Mouse (Mus musculus): ENCODE data around the gene Ace3. TPM values are rescaled to one million over a fixed set of nuclear protein-coding genes. Genes with fewer than 3 reads are reported as not detected.

Ace3 gene
- polyA plus RNA-seq, 1 experiment, result not detected

DNA sequence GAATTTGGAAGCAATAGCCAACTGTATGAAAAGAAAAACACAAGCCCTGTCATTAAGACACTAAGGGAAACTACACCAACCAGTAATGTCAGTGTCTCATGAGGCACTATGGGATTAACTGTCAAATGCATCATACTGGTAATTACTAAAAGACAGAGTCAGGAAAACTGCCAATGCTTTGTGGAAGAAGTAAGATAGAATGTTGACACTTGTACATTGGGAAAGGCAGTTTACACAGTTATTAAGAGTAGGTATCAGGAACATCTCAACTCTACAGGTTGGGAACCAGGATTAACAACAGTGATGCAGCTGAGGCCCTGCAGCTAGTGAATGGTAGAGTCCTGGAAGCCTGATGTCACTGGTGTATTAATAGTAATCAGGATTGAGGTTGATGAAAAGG, 49.9 kb downstream of the Ace3 start:
- Histone ChIP-seq H3K27me3 (ENCODE audit: control insufficient read depth, insufficient read depth, low read length) (no peaks in the 10 kb centered on the region), H3K4me3 (ENCODE audit: control insufficient read depth, insufficient read depth, low read length) (no peak overlapping the region), H3K27ac (ENCODE audit: control insufficient read depth, insufficient read depth, low read length) (no peak overlapping the region), H3K4me1 (replicated peaks; ENCODE audit: control insufficient read depth, insufficient read depth, low read length) (no peaks in the 10 kb centered on the region), H3K36me3 (ENCODE audit: control insufficient read depth, insufficient read depth, low read length) (peaks cover 22% of the 10 kb centered on the region)
- no peak for TF ChIP-seq POLR2A (IDR thresholded peaks at IDR 0.05; ENCODE audit: control insufficient read depth, extremely low read depth, insufficient read depth, low read length, poor library complexity)
- no peak for TF ChIP-seq CTCF (IDR thresholded peaks at IDR 0.05; ENCODE audit: borderline replicate concordance, control insufficient read depth, extremely low read depth, insufficient read depth, low read length, poor library complexity)
- no peak for DNase-seq

DNA sequence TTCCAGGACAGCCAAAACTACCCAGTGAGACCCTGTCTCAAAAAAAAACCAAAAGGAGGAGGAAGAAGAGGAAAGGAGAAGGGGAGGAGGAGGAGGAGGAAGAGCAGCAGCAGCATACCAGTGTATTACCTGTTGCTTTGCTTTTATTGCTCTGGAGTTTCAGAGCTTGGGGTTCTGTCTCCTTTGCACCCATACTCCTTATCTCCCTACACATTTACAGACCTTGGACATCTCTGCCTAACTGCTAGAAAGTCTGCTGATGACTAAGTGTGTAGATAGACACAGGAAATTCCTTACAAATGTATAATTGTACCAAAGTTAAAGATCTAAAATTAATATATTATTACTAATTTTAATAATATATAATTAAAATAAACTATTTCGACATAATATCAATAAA, 50.8 kb downstream of the Ace3 start:
- Histone ChIP-seq H3K4me3 (ENCODE audit: control insufficient read depth, insufficient read depth, low read length) (no peak overlapping the region), H3K27ac (ENCODE audit: control insufficient read depth, insufficient read depth, low read length) (no peak overlapping the region), H3K27me3 (ENCODE audit: control insufficient read depth, insufficient read depth, low read length) (no peaks in the 10 kb centered on the region), H3K4me1 (replicated peaks; ENCODE audit: control insufficient read depth, insufficient read depth, low read length) (no peaks in the 10 kb centered on the region), H3K36me3 (ENCODE audit: control insufficient read depth, insufficient read depth, low read length) (peaks cover 26% of the 10 kb centered on the region)
- WGBS, result 100% methylated on average over 1 of the region's 1 CpGs
- TF ChIP-seq CTCF (IDR thresholded peaks at IDR 0.05; ENCODE audit: borderline replicate concordance, control insufficient read depth, extremely low read depth, insufficient read depth, low read length, poor library complexity) (no peak), POLR2A (IDR thresholded peaks at IDR 0.05; ENCODE audit: control insufficient read depth, extremely low read depth, insufficient read depth, low read length, poor library complexity) (no peak)
- DNase-seq, result no peak

DNA sequence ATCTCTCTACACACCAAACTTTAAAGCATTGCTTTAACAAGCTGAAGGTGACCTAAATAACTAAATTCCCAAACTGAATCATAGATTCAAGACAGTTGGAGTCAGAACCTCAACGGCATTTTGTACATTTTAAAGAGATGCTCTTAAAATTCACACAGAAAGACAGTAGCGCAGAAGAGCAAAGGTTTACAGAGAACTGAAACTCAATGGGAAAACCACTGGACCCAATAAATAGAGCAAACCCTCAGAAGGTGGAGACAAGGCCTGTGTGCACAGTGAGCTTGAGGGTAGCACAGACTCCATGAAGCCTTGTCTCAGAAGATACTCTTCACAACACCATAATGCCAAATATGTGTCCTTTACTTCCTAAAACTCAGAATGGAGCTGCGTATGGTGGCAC, 51.3 kb downstream of the Ace3 start:
- no peak for DNase-seq
- H3K4me3 ChIP-seq (ENCODE audit: control insufficient read depth, insufficient read depth, low read length), result no peak overlapping the region
- no peak overlapping the region for H3K27ac ChIP-seq (ENCODE audit: control insufficient read depth, insufficient read depth, low read length)
- 97% methylated on average over 3 of the region's 3 CpGs for WGBS
- H3K4me1 ChIP-seq (replicated peaks; ENCODE audit: control insufficient read depth, insufficient read depth, low read length), result no peaks in the 10 kb centered on the region
- peaks cover 30% of the 10 kb centered on the region for H3K36me3 ChIP-seq (ENCODE audit: control insufficient read depth, insufficient read depth, low read length)
- TF ChIP-seq POLR2A (IDR thresholded peaks at IDR 0.05; ENCODE audit: control insufficient read depth, extremely low read depth, insufficient read depth, low read length, poor library complexity) (no peak), CTCF (IDR thresholded peaks at IDR 0.05; ENCODE audit: borderline replicate concordance, control insufficient read depth, extremely low read depth, insufficient read depth, low read length, poor library complexity) (no peak)
- no peaks in the 10 kb centered on the region for H3K27me3 ChIP-seq (ENCODE audit: control insufficient read depth, insufficient read depth, low read length)

DNA sequence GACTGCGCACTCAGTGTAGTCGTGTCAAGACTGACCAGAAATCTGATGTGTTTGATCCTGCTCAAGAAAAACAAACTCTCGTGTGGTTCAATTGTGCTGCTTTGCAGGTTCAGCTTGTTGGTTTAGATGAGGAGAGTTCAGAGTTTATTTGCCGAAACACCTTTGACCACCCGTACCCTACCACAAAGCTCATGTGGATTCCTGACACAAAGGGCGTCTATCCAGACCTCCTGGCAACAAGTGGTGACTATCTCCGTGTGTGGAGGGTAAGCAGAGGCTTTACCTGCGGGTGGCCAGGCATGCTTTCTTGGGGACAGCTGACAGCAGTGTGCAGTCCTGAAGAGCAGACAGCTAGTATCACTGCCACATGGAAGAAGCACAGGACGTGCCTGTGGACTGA, 52.1 kb downstream of the Ace3 start:
- Histone ChIP-seq H3K4me1 (replicated peaks; ENCODE audit: control insufficient read depth, insufficient read depth, low read length) (no peaks in the 10 kb centered on the region), H3K27me3 (ENCODE audit: control insufficient read depth, insufficient read depth, low read length) (no peaks in the 10 kb centered on the region), H3K36me3 (ENCODE audit: control insufficient read depth, insufficient read depth, low read length) (peaks cover 37% of the 10 kb centered on the region), H3K4me3 (ENCODE audit: control insufficient read depth, insufficient read depth, low read length) (no peak overlapping the region), H3K27ac (ENCODE audit: control insufficient read depth, insufficient read depth, low read length) (no peak overlapping the region)
- TF ChIP-seq CTCF (IDR thresholded peaks at IDR 0.05; ENCODE audit: borderline replicate concordance, control insufficient read depth, extremely low read depth, insufficient read depth, low read length, poor library complexity), result no peak
- TF ChIP-seq POLR2A (IDR thresholded peaks at IDR 0.05; ENCODE audit: control insufficient read depth, extremely low read depth, insufficient read depth, low read length, poor library complexity), result no peak
- no peak for DNase-seq
- WGBS, result 97% methylated on average over 9 of the region's 9 CpGs

DNA sequence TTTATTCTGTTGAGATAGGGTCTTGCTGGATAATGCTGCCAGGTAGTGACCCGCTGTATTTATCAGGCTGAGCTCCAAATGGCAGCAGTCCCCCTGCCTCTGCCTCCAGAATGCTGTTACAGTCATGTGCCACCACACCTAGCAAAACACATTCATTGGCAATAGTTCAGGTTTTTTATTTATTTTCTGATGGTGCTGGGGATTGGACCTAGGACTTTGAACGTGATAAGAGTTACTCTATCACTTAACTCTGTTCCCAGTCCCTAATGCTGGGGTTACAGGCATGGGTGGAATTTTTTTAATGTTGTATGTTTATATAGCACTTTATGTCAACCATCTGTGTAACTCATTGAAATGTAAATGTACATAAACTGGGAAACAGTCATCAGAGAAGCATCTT, 59.4 kb downstream of the Ace3 start:
- Histone ChIP-seq H3K4me3 (ENCODE audit: control insufficient read depth, insufficient read depth, low read length) (no peak overlapping the region), H3K27me3 (ENCODE audit: control insufficient read depth, insufficient read depth, low read length) (no peaks in the 10 kb centered on the region), H3K4me1 (replicated peaks; ENCODE audit: control insufficient read depth, insufficient read depth, low read length) (peaks cover 18% of the 10 kb centered on the region), H3K36me3 (ENCODE audit: control insufficient read depth, insufficient read depth, low read length) (peaks cover 60% of the 10 kb centered on the region), H3K27ac (ENCODE audit: control insufficient read depth, insufficient read depth, low read length) (no peak overlapping the region)
- no peak for DNase-seq
- WGBS, result 98% methylated on average over 2 of the region's 2 CpGs
- TF ChIP-seq CTCF (IDR thresholded peaks at IDR 0.05; ENCODE audit: borderline replicate concordance, control insufficient read depth, extremely low read depth, insufficient read depth, low read length, poor library complexity), result no peak
- no peak for TF ChIP-seq POLR2A (IDR thresholded peaks at IDR 0.05; ENCODE audit: control insufficient read depth, extremely low read depth, insufficient read depth, low read length, poor library complexity)

DNA sequence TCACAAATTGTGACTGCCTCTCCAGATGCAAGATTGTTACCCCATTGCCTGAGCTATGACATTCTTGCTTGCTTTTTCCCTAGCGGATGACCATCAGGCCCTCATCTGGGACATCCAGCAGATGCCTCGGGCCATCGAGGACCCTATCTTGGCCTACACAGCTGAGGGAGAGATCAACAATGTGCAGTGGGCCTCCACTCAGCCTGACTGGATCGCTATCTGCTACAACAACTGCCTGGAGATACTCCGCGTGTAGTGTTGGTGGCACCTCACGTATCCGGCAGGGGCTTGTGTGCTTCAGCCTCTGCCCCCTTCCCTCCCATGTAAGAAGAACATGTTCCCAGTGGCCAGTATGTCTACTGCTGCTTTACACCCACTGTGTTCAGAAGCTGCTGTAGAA, 60.1 kb downstream of the Ace3 start:
- Histone ChIP-seq H3K27ac (ENCODE audit: control insufficient read depth, insufficient read depth, low read length) (no peak overlapping the region), H3K4me3 (ENCODE audit: control insufficient read depth, insufficient read depth, low read length) (no peak overlapping the region), H3K27me3 (ENCODE audit: control insufficient read depth, insufficient read depth, low read length) (no peaks in the 10 kb centered on the region), H3K36me3 (ENCODE audit: control insufficient read depth, insufficient read depth, low read length) (peaks cover 56% of the 10 kb centered on the region), H3K4me1 (replicated peaks; ENCODE audit: control insufficient read depth, insufficient read depth, low read length) (peaks cover 18% of the 10 kb centered on the region)
- 99% methylated on average over 8 of the region's 8 CpGs for WGBS
- no peak for DNase-seq
- no peak for TF ChIP-seq POLR2A (IDR thresholded peaks at IDR 0.05; ENCODE audit: control insufficient read depth, extremely low read depth, insufficient read depth, low read length, poor library complexity)
- TF ChIP-seq CTCF (IDR thresholded peaks at IDR 0.05; ENCODE audit: borderline replicate concordance, control insufficient read depth, extremely low read depth, insufficient read depth, low read length, poor library complexity), result no peak

Other genes with a start within 250 kb of the Ace3 start
- gene Cyb561, start 41.3 kb upstream of the Ace3 start, polyA plus RNA-seq (2012; rRNA removed), result 6.1 and 9.4 TPM in 2 replicates
- 8.0 and 10.2 TPM in 2 replicates for gene Ace, start 26.7 kb upstream of the Ace3 start, polyA plus RNA-seq (2012; rRNA removed)
- gene Kcnh6, start 13.4 kb downstream of the Ace3 start, polyA plus RNA-seq (2012; rRNA removed), result 3.9 and 4.3 TPM in 2 replicates
- gene Dcaf7, start 42.2 kb downstream of the Ace3 start, polyA plus RNA-seq (2012; rRNA removed), result 79.1 and 85.0 TPM in 2 replicates
- 14.9 and 18.4 TPM in 2 replicates for gene Taco1, start 71.4 kb downstream of the Ace3 start, polyA plus RNA-seq (2012; rRNA removed)
- 45.6 and 46.0 TPM in 2 replicates for gene Map3k3, start 89.9 kb downstream of the Ace3 start, polyA plus RNA-seq (2012; rRNA removed)
- gene Gm10840, start 166.2 kb downstream of the Ace3 start, polyA plus RNA-seq (2012; rRNA removed), result not detected in 2 replicates
- 569 and 594 TPM in 2 replicates for gene Limd2, start 166.2 kb downstream of the Ace3 start, polyA plus RNA-seq (2012; rRNA removed)
- 40.3 and 40.5 TPM in 2 replicates for gene Strada, start 207.5 kb downstream of the Ace3 start, polyA plus RNA-seq (2012; rRNA removed)
- gene Ccdc47, start 221.7 kb downstream of the Ace3 start, polyA plus RNA-seq (2012; rRNA removed), result 15.5 and 16.9 TPM in 2 replicates
- 16.7 and 19.9 TPM in 2 replicates for gene Ddx42, start 222.3 kb downstream of the Ace3 start, polyA plus RNA-seq (2012; rRNA removed)